Comparison of ENCODE assay signal across 15 mouse cellular contexts in genomic region chr6:43774490-43774889, GRCm38 (mm10).
A peak's percentile ranks its signal among the peaks of the same experiment; 100 is the strongest.
DNase-seq lines count a peak whose midpoint lies in the region; ATAC-seq and TF ChIP-seq lines count a peak whose summit lies in the region.
"Had no signal": no experiment of that assay in that cellular context is flagged by ENCODE, and none has a peak within 500 bp of the region (broad histone marks: within the 10 kb centered on the region; RNA-seq: fewer than 3 reads in every experiment).

No protein-coding gene starts in this region.

- TF ChIP-seq CTCF in kidney, postnatal 0 days (IDR thresholded peaks at IDR 0.05; ENCODE audit: low read depth): no peak

- no peak overlapping the region for H3K9ac ChIP-seq in kidney, postnatal 0 days (ENCODE audit: low read depth, low read length)
- no peak overlapping the region for H3K9ac ChIP-seq in forebrain, embryonic 14.5 days (ENCODE audit: low read length)
- no peak overlapping the region for H3K9ac ChIP-seq in neural tube, embryonic 13.5 days
- H3K9ac ChIP-seq: limb, embryonic 12.5 days; lung, embryonic 15.5 days had no signal

- ATAC-seq in kidney, postnatal 0 days (replicated peaks; ENCODE audit: low FRiP score, low read depth): no peak; the same call in 1 of the 2 replicates
- no peak for ATAC-seq in forebrain, embryonic 14.5 days
- peak; percentile 47; the same call in 1 of the 2 replicates for ATAC-seq in neural tube, embryonic 13.5 days (ENCODE audit: low read depth)

- H3K27me3 ChIP-seq in kidney, postnatal 0 days (ENCODE audit: insufficient read depth, low read length): no peaks in the 10 kb centered on the region
- no peaks in the 10 kb centered on the region for H3K27me3 ChIP-seq in forebrain, embryonic 14.5 days (replicated peaks; ENCODE audit: control insufficient read depth, insufficient read depth, low read length)
- H3K27me3 ChIP-seq in neural tube, embryonic 13.5 days: no peaks in the 10 kb centered on the region
- H3K27me3 ChIP-seq: limb, embryonic 12.5 days; lung, embryonic 15.5 days had no signal

- H3K4me1 ChIP-seq in kidney, postnatal 0 days (replicated peaks; ENCODE audit: insufficient read depth, low read length): no peaks in the 10 kb centered on the region
- H3K4me1 ChIP-seq in forebrain, embryonic 14.5 days (ENCODE audit: control insufficient read depth, insufficient read depth, low read length): no peaks in the 10 kb centered on the region; the same call in 1 of the 2 replicates
- H3K4me1 ChIP-seq in neural tube, embryonic 13.5 days (replicated peaks): peaks cover 12% of the 10 kb centered on the region; the same call in 1 of the 2 replicates
- H3K4me1 ChIP-seq: limb, embryonic 12.5 days; lung, embryonic 15.5 days had no signal

- H3K4me2 ChIP-seq in kidney, postnatal 0 days (ENCODE audit: low read length): no peak overlapping the region
- no peak overlapping the region for H3K4me2 ChIP-seq in forebrain, embryonic 14.5 days (ENCODE audit: low read length)
- no peak overlapping the region for H3K4me2 ChIP-seq in neural tube, embryonic 13.5 days
- H3K4me2 ChIP-seq: limb, embryonic 12.5 days; lung, embryonic 15.5 days had no signal

- WGBS in kidney, postnatal 0 days: 11% methylated on average over 4 of the region's 4 CpGs
- WGBS in forebrain, embryonic 14.5 days: 3% methylated on average over 4 of the region's 4 CpGs
- WGBS in neural tube, embryonic 13.5 days: 17% methylated on average over 4 of the region's 4 CpGs

- no peaks in the 10 kb centered on the region for H3K9me3 ChIP-seq in kidney, postnatal 0 days (replicated peaks; ENCODE audit: low read length)
- H3K9me3 ChIP-seq in forebrain, embryonic 14.5 days (replicated peaks; ENCODE audit: control insufficient read depth, low read length): no peaks in the 10 kb centered on the region
- no peaks in the 10 kb centered on the region for H3K9me3 ChIP-seq in neural tube, embryonic 13.5 days
- H3K9me3 ChIP-seq: G1E; limb, embryonic 12.5 days; lung, embryonic 15.5 days had no signal

- H3K27ac ChIP-seq in kidney, postnatal 0 days: no peak overlapping the region
- no peak overlapping the region for H3K27ac ChIP-seq in forebrain, embryonic 14.5 days (ENCODE audit: low read depth, low read length)
- H3K27ac ChIP-seq in neural tube, embryonic 13.5 days (replicated peaks): no peak overlapping the region
- H3K27ac ChIP-seq: limb, embryonic 12.5 days; lung, embryonic 15.5 days had no signal

- H3K36me3 ChIP-seq in kidney, postnatal 0 days (ENCODE audit: insufficient read depth, low read length): no peaks in the 10 kb centered on the region
- H3K36me3 ChIP-seq in forebrain, embryonic 14.5 days (ENCODE audit: control insufficient read depth, insufficient read depth, low read length): no peaks in the 10 kb centered on the region
- no peaks in the 10 kb centered on the region for H3K36me3 ChIP-seq in neural tube, embryonic 13.5 days
- H3K36me3 ChIP-seq: G1E; limb, embryonic 12.5 days; lung, embryonic 15.5 days had no signal

- no peak overlapping the region for H3K4me3 ChIP-seq in kidney, postnatal 0 days (replicated peaks; ENCODE audit: low read depth, low read length)
- H3K4me3 ChIP-seq in forebrain, embryonic 14.5 days (ENCODE audit: low read depth, low read length): no peak overlapping the region
- no peak overlapping the region for H3K4me3 ChIP-seq in neural tube, embryonic 13.5 days
- H3K4me3 ChIP-seq: limb, embryonic 12.5 days; lung, embryonic 15.5 days had no signal

- peak; percentile 64 for DNase-seq in kidney, postnatal 0 days (ENCODE audit: low spot score)
- DNase-seq in kidney, adult 11 months: no peak
- DNase-seq in adrenal gland, postnatal 10 days: peak; percentile 3
- DNase-seq in forebrain, embryonic 14.5 days (ENCODE audit: low spot score): peak; percentile 26
- no peak for DNase-seq in heart, postnatal 4 days
- no peak for DNase-seq in natural killer cell, adult 2 months (ENCODE audit: low spot score in 2 of 2)
- DNase-seq in spleen, adult 12 weeks (ENCODE audit: low spot score): no peak
- DNase-seq: cerebellum, postnatal 25 days; heart, postnatal 14 days; spleen, adult 18-20 months; thymus, adult 2 months had no signal

Comparison
In these comparisons a context has a peak if more than half of its experiments do, and no peak if none do; other contexts are left out.
1. DNase-seq: peak in kidney, postnatal 0 days (single experiment), adrenal gland, postnatal 10 days (single experiment) and forebrain, embryonic 14.5 days (single experiment); none in kidney, adult 11 months (single experiment), heart, postnatal 4 days (single experiment), natural killer cell, adult 2 months (0 of 2) and spleen, adult 12 weeks (single experiment).